Mouse (Mus musculus) retina, adult 2 months (tissue): ENCODE data around the gene Dlx6.

Experiments
- DNase-seq: peaks from one replicate; pipeline ENCODE4 v3.0.0-alpha.2; 2012; ENCODE audit warnings: low read depth, low spot score

Gene Dlx6

DNA sequence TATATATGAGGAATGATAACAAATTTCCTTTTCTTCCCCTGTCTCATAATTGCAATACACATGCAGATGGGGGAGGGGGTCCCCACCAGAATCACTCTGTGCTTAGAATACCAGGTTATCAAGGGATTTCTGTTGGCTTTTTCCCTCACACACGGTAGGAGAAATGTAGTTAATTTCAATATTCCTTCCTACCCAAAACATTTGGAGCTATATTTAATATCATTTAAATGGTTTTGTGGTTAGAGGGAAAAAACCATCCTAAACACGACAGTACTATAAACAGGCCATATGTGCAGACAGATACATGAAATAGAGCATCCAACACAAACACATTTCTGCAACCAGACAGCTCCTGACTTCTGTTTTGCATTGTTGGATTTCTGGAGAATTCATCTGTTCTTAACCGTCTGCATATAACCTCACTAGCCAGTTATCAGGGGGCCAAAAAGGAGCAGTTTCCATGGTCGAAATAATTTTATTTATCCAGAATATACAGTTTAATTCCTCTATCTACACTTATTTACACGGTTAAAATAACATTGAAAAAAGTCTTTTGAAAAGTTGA is 14.3 kb downstream of the Dlx6 start:
- DNase-seq: no peak

DNA sequence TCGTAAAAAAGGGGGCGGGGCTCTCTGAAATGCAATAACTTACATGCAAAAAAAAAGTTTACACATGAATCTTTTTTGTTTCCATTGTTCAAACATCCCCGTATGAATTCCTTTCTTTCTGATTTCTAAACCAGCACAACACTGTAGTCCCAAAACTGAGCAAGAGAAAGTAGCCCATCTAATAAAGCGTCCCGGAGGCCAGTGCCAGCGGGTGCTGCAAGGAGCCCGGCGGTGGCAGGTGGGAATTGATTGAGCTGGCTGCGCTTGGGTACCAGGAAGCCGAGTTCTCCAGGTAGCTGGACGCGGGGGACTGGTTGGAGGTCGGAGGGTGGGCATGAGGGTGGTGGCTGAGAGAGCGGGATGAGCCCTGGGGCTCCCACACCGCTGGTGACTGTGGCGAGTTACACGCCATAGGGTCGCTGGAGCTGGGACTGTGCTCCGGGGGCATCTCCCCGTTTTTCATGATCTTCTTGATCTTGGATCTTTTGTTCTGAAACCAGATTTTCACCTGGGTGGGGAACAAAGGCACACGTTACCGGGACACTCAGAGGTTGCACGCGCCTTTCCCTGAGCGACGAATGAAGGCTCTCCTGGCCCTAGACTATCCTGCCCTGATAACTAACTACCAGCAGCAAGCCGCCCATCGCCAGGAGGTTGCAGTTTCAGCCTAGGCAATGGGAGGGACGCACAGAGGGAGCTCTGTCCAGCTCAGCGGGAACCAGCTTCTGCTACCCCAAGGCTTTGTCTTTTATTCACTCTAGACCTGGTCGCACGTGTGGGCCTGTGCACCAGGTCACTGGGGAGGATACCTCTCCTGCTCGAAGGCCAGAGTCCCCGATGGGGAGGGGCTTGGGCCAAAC is 15.1 kb downstream of the Dlx6 start:
- DNase-seq: no peak

DNA sequence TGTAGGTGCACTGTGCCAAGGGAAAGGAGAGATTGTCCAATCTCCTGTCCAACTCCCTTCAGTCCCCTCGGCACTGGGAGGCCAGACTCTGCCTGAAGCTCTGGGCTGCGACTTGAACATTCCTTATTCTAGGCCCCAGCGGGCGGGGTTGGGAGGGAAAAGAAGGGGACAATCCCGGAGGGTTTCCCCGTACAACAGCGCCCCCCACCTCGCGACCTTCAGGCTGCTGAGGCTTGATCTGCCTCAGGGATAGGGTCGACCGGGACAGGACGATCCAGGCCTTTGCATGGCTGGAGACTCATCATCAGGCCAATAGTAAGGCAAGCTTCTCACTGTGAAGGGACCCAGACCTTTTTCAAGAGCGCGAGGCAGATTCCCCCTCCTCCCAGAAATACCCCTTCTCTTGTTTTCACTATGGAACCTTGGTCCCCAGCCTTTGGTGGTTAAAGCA is 15.7 kb downstream of the Dlx6 start:
- DNase-seq: no peak

DNA sequence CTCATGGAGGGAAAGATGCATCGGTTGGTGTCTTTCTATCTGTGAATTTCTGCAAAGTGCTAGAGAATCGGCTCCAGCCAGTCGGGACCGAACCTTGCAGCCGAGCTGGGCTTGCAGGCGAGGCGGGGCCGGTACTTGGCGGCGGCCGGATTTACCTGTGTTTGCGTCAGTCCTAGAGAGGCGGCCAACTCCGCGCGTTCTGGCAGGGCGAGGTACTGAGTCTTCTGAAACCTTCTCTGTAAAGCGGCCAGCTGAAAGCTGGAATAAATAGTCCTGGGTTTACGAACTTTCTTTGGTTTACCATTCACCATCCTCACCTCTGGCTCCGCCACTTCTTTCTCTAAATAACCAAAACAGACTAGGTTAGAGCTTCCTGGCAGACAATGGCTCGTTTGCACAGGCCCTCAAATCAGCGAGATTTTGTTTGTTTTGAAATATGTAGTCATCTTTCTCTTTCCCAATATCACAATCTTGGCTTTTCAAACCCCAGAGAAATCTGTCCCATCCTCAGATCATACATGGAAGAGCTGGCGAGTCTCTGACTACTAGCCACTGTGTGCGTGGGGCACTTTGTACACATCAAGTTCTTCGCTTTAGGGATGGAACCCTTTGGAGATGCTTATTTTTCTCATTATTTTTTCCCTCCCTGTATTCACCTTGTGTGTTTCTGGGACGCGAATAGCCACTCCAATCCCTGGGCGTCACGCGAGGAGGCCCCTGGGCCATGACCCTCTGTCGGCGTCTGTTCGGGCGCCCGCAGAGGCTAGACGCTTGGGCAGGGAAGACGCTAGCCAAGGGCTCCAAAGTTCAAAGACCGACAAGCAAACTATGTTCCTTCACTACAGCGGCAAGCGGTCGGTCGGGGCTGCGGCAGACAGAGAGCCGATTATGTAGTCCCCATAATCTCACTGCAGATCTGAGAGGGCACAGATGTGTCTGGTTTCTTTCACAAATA is 16.5 kb downstream of the Dlx6 start:
- DNase-seq: no peak

DNA sequence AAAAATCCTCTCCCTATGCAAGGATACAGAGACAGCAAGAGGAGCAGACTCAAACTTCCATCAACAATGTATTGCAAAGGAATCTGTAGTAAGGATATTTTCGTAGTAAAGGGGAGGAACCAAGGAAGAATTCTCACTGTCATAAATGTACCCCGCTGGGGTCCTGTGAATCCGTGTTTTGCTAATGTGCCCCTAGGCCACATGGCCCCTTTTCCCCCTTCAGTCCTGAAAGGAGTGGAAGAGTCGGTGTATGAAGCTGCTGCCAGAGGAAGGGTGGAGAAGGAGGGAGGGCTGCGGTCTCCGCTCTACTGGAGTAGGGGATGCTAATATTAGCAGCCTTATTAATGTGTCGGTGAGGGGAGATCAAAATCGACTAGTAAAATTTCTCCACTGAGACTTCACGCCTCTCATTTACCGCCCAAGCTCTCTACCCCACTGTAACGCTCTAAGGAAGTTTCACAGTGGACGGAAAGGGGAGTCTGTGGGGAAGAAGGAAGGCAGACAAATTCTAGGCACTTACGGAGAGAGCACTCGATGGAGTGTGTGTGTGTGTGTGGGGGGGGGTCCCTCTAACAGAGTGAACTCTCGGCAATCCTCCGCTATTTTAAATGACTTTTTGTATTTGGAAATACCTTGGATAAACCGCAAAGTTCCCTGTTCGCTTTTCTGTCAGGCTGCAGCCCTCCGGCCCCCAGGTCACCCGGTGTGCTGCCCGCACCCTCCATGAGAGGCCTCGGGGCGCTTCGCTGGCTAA is 17.4 kb downstream of the Dlx6 start:
- DNase-seq: no peak

DNA sequence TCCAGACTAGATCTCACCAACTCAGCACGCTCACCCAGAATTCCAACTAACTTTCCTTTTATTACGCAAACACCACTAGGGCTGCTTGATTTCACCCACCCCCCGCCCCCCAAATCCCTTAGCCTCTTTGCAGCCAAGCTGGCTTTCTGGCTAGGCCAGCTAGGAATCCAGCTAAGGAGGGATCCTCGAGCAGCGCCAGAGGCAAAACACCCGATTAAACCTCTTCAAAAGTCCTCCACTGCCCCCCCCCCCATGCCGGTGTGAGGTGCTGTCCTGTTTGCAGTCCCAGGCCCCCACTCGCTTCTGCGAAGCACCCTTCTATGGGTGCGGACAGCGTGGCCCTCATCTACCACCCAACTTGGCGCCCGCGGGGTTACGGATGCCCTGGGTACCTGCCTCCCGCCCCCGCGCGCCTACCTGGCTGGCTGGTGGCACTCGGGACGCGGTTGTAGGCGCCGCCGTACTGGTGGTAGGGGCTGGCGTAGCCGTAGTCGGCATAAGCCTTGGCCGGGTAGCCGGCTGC is 18.0 kb downstream of the Dlx6 start:
- no peak for DNase-seq

DNA sequence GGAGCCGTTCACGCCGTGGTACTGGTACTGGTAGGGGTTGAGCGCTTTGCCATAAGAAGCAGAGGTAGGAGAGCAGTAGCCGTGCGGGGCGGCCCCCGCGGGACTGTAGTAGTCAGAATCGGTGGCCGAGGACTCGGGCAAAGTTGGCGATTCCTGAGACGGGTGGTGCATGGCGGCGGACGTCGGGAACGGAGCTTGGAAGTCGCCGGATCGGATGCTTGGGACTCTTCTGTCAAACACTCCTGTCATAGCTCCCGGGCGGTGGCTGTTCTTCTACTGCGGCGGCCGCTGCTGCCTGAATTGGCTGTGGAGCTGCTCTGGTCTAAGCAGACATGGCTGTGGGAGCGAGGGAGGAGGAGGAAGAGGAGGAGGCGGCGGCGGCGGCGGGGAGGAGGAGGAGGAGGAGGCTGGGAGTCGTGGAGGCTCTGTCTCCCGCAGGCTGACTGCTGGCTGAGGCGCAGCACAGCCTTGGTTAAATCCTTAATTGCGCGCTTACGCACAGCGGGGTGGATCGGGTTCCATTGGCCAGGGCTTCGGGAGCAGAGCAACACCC is 18.6 kb downstream of the Dlx6 start, which contains the start of gene Dlx5:
Gene Dlx5 (minus strand): TSS at position 448 of the 553 bp plus-strand sequence.
- DNase-seq: no peak

DNA sequence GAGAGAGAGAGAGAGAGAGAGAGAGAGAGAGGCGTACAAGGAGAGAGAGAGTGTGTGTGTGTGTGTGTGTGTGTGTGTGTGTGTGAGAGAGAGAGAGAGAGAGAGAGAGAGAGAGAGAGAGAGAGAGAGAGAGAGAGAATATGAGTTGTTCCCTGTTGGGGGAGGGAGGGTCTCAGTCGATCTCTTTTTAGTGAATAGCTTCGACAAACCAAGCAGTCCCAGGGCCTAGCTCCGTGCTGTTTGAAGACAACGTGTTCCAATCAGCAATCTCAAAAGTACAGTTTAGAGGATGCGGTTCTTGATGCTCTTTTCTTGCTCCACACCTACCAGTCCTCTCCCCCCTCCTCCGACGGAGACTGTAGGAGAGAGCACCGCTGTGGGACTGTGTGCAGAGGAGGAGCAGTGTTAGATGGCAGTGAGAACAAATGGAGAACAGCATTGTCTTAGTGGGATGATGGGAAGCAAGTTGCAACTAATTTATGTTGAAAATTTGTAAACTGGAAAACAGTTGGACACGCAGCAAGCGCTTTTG is 19.2 kb downstream of the Dlx6 start:
- no peak for DNase-seq

DNA sequence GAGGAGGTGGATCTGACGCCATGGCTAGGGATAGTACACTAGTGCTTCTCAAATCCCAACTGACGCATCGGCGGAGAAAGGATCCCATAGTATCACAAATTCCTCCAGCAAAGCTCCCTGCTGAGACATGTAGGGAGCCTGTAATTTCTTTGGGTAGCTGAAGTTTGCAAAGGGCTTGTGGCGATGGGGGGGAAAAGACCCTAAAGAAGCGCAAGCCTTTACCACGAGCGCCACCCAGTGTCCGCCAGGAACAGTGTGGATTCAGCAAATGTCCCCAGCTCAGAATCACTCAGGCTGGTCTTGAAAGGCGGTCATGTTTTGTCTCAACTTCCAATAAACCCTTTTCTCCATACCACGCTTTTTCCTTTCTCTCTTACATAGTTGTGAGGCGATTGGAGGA is 21.8 kb downstream of the Dlx6 start:
- DNase-seq: no peak

DNA sequence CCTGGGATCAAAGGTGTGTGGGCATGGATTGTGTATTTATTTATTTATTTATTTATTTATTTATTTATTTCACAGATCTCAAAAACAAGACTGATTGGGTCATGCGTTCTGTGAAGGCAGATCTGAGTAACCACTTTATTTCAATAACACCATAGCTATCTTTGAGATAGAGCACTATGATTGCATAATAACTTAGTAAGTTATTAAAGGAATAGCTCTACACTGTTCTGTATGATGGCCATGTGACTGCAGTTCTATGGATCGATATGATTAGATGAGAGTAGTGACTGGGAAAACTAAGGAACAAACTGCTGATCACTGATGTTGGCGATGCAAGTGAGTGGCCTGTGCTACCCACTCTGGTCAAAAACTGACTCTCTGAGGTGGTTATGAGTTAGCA is 23.1 kb downstream of the Dlx6 start:
- no peak for DNase-seq

DNA sequence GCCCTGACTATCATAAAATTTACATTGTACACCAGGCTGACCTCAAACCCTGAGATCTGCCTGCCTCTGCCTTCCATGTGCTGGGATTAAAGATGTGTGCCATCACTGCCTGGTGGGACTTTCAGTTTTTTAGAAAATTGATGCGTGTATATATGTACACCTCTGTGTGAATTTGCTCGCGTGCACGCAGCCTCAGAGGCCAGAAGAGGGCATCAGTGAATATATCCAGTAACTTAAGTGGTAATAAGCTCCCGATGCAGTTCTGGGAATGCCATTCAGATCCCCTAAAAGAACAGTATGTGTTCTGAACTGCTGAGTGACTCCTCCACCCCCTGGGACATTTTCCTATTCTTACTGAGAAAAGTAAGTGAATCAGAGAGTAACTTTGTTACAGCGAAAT is 26.9 kb downstream of the Dlx6 start:
- no peak for DNase-seq

DNA sequence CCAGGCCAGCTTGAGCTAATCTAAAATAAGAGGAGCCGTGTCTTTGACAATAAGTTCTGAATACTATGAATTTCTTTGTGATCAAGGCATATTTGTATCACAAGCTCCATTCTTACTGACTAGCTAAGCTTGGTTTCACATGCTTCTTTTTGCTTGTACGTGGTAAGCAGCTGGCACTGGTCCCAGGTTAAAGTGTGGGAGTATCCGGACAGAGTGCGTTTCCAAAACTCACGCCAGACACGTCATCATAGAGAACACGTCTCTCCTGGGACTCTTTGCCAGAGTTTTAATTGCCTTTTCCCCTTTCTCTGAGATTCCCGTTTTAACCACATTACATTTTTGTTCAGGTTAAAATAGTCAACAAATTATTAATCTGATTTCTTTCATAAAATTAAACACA is 46.5 kb downstream of the Dlx6 start:
- DNase-seq: no peak

DNA sequence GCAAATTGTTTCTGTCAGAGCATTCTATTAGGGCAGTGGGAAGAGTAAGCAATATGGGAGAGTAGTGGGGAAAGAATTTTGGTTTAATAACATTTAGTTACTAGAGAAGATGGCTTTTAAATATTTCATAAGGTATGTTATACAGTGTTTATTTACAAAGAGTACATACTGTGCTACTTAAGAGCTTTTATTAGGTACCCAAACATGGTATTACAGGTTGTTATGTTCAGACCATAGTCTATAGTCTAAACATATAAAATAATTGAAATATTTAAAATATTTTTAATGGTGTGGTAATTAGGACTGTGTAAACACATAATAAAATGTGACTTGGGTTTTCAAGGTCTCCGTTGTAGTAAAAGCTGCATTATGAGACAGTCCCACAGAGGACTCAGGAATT is 51.2 kb downstream of the Dlx6 start:
- no peak for DNase-seq

DNA sequence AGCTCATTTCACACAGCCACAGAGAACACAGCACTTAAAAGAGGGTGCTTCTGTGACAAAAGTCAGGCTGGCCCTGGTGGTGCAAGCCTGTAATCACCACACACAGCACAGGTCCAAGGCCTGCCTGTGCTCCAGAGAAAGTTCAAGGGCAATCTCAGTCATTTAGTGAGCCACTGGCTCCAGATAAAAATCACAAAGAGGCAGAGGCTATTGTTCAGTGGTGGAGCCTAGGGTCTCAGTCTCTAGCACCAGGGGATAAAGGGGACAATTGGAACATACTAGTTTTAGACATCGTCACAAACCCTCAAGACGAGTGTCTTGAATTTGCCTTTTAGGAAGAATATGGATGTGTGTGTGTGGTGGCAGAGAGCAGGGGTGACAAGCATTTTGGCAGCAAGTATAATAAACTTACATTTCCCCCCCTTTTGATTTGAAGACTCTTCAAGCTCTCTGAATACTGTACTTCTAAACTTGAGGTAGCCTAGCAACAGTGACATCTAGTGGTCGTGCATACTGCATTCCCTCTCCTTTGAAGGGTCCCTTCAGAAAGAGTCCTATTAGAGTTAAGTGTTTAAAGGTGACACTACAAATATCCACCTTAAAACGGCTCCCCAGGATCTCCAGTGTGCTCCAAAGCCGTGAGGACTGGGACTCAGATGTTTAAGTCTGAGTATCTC is 51.9 kb downstream of the Dlx6 start:
- DNase-seq: peak; percentile 3

DNA sequence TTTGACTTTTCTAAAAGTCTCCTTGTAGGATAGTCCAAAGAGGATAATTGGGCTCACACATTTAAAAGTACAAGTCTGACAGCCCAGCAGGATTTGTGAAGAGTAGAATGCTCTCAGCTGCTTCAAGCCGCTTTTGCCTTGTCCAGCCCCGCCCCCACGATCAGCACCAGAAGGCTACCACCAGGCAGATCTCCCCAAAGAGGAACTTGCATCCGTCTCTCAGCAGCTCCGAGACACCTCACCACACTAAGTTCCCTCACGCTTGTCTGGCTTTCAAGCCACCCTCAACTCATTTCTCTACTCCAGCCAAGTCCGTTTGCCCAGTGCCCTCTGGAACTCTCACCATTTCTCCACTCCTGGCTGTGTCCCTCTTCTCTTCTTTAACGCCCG is 52.4 kb downstream of the Dlx6 start:
- no peak for DNase-seq

DNA sequence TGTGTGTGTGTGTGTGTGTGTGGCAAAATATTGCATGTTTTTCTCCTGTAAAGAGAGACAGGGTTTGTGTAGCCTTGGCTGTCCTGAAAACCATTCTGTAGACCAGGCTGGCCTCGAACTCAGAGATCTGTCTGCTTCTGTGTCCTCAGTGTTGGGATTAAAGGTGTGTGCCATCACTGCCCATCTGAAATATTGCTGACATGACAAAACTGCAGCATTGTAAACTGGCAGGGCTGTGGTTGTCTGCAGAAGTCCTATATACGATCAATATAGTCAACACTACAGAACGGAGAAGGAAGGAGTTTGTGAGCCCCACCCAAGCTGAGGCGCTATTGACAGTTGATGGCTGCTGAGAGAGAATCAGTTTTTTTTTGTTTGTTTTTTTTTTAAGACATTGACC is 54.2 kb downstream of the Dlx6 start:
- no peak for DNase-seq
